Mouse (Mus musculus) cortical plate, adult 2 months (tissue): ENCODE data around the gene Plac9b. TPM values are rescaled to one million over a fixed set of nuclear protein-coding genes. Genes with fewer than 3 reads are reported as not detected.
"Not testable (repeated sequence)": the region's sequence is repeated elsewhere in the genome, so short reads cannot be mapped to it uniquely, and the experiment has no call there.

Experiments
- H3K27ac ChIP-seq: fragments of 200-500 bp; 2 replicates; pipeline ENCODE4 v1.5.1; 2012; ENCODE audit warnings: low read length, control low read depth, inconsistent platforms; ENCODE audit not compliant: insufficient read depth
- H3K4me1 ChIP-seq: fragments of 200-500 bp; 2 replicates; pipeline ENCODE4 v1.6.1; 2011; ENCODE audit warnings: low read length; ENCODE audit not compliant: control insufficient read depth, insufficient read depth
- H3K4me3 ChIP-seq: fragments of 200-500 bp; 2 replicates; pipeline ENCODE4 v1.5.1; 2011; ENCODE audit warnings: mild to moderate bottlenecking, low read length, control low read depth; ENCODE audit not compliant: insufficient read depth
- polyA plus RNA-seq: library from polyadenylated mRNA; depleted of rRNA; stranded (reverse); fragments of >200 nt; gene quantifications from 2 replicates; pipeline ENCODE4 v1.2.3, GENCODE M21; 2012; rRNA removed

Gene Plac9b
- polyA plus RNA-seq = 4.3 and 4.4 TPM in 2 replicates

DNA sequence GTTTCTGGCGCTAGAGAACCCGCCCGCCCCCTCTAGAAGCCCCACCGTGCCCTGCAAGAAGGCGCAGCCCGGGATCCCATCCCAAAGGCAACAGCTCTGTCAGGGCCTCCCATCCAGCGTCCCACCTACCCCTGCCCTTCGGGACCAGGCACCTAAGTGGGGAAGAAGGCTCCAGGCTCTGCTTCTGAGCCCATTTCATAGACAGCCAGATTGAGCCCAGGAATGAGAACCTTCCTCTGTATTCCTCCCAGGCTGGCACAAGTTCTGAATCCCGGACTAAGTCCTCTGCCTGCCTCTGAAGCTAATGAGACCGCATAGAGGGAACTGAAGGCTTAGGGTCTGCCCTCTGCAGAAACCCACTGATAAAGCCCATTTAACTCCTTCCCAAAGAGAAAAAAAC, at the start of gene Plac9b:
Gene Plac9b, minus strand, starts transcription at position 101 of the 400 bp plus-strand sequence.
- H3K4me1 ChIP-seq, H3K4me3 ChIP-seq, H3K27ac ChIP-seq: not testable (repeated sequence)

DNA sequence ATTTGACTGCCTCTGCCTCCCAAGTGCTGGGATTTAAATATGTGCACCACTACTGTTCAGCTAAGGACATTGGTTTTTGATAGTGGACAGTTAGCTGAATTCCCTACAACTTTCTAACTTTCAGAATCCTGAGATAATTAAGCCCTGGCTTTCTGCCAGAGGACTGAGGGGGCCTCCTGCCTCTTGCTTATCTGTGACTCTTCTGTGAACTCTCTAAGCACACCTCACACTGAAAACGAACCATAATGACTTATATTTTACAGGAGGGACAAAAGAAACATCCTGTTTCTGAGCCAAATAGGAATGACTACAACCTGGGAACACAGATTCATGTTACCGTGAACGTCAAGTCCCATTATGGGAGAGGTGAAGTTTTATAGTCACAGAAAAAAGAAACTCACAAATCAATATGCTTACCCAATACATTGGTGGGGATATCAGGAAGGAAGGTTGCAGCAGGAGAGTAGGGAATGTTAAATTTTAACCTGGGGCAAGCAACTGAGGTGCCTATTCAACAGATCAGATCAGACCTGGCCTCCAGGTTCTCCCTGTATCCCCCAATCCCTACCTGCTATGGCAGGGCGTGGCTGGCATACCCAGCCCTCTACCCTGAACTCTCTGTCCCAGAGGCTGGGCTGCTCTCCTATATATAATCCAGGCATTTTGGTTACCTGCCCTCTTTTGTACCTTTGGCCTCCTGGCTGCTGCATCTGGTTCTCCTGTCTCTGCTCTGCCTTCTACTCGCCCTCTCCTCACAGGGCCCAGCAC, 34.1 kb upstream of the Plac9b start:
- not testable (repeated sequence) for H3K27ac ChIP-seq, H3K4me1 ChIP-seq, H3K4me3 ChIP-seq

DNA sequence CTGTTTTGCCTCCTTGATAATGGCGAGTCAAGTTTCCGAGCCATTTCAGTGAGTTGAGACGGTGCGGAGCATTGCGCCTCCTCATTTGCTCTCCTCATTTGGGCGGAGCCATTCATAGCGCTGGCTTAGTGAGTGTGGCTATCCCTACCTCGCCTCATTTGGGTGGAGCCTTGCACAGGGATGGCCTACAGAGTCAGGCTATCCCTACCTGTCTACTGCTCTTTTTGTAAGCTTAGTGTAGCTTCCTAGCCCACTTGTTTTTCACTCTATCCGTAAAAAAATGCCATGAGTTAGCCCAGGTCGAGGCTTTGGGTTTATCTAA, 24.6 kb upstream of the Plac9b start, which contains the start of gene Tmem254b:
Gene Tmem254b, minus strand, starts transcription at position 116 of the 322 bp plus-strand sequence.
- not testable (repeated sequence) for H3K4me3 ChIP-seq, H3K4me1 ChIP-seq, H3K27ac ChIP-seq

DNA sequence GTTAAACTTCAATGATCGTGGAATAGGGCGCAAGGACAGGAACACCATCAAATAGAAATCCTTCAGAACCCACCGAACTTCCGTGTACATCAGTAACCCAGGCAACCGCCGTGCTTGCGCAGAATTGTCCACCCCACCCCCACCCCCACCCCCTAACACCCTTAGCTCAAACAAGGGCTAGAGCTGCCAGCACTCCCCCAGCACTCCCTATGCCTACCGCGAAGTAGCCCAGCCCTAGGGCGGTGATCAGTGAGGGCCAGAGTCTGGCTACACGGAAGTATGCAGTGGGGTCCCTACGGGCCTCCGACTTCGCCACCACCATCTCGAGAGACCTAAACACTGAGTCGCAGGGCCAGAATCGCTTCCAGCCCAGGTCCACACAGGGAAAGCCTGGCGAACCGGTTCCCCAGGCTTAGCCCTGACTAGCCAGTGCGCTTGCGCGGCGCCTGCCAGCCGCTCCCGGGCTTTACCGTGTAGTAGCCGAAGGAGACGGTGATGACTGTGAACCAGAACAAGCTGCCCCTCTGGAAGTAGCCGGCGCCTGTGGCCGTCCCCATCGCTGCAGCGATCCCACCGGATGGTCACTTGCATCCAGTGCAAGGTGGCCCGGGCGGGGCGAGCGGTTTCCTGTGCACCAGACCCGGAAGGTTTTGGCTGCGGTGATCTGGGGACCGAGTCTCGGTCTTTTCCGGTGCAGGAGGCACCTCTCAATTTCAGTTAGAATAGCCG, 24.1 kb upstream of the Plac9b start:
- H3K4me1 ChIP-seq, H3K4me3 ChIP-seq, H3K27ac ChIP-seq: not testable (repeated sequence)

DNA sequence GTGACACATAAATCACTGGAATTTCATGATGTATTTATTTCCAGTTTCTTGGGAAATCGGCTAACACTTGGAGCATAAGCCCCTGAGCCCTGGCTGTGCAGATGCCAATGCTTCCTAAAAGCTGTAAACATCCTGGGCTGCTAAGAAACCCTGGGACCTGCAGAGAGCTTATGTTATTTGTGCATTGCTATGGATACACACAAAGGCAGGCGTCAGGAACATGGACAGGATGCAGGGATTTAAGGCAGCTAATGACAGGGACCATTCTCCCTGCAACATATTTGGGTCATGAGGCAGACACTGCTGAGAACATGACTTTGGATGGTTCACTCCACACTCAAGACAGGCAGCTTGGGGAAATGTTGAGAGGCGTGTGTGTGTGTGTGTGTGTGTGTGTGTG, 15.6 kb upstream of the Plac9b start:
- not testable (repeated sequence) for H3K4me3 ChIP-seq, H3K27ac ChIP-seq, H3K4me1 ChIP-seq

DNA sequence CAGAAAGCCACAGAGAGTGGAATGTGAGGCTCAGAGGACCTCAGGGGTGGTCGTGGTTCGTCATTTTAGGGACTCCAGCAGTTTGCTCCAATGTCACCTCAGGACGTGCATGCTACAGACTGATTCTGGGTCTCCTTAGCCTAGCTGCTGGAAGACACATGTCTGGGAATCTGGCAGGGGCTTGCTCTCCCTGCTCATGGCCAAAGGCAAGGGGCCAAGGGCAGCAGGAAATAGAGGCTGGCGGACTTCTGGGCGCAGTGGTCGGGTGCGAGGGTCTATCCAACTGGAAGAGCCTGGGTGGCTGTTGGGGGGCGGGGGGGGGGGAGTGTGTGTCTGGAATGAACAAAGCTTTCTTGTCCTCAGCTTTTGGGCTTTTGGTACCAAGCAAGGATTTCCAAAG, 6.1 kb upstream of the Plac9b start:
- not testable (repeated sequence) for H3K4me3 ChIP-seq, H3K27ac ChIP-seq, H3K4me1 ChIP-seq

DNA sequence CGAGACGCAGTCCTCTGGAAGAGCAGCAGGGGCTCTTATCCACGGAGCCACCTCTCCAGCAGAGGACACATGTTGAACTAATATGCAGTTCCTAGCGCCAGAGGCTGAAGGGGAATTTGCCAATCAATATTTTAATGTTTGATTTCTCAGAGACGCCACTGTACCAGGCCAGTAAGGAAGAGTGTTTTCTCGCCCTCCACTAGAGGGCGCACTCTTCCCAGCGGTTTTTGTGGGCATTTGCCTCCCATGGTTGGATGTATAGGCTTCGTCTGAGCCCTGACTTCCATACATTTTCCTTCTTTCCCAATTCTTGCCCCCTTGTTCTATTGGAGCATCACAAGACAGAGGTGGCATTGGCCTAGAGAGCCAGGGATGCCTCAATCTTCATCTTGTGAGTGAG, 4.4 kb upstream of the Plac9b start:
- H3K27ac ChIP-seq, H3K4me3 ChIP-seq, H3K4me1 ChIP-seq: not testable (repeated sequence)

DNA sequence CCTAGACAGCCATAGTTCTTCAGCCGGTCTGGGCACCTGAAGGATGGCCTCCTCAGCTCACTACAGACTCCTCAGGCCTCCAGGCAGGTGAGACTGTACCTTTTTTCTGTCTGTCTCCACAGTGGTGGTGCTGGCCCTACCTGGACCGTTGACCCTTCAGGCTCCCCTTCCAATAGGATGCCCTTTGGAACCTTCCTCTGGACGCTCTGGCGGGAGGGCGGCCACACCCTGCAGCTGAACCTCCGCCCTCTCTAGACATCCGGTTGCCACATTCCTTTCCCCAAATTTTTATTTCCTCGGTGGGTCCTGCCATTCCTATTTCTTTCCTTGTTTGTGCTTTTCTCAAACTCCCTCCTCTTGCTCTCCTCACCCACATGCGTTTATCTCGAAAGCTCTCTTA, 620 bp downstream of the Plac9b start:
- not testable (repeated sequence) for H3K4me1 ChIP-seq, H3K4me3 ChIP-seq, H3K27ac ChIP-seq

DNA sequence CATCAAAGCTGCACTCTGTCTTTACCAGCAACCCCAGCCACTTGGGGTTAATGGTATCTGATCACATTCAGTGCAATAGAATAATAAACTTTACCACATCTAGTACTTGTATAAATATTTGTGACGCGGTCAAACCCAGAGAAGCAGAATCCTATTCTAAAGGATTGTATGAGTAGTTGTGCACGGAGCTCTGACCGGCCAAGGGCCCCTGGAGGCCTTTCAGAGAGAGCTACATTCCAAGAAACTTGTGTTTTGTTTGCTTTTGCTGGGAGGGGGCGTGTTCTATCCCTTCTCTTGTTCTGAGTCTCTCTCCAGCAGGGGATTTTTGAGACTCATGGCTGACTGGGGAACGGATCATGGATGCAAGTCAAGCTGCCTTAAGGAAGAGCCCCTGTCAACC, 7.3 kb downstream of the Plac9b start:
- not testable (repeated sequence) for H3K27ac ChIP-seq, H3K4me3 ChIP-seq, H3K4me1 ChIP-seq

DNA sequence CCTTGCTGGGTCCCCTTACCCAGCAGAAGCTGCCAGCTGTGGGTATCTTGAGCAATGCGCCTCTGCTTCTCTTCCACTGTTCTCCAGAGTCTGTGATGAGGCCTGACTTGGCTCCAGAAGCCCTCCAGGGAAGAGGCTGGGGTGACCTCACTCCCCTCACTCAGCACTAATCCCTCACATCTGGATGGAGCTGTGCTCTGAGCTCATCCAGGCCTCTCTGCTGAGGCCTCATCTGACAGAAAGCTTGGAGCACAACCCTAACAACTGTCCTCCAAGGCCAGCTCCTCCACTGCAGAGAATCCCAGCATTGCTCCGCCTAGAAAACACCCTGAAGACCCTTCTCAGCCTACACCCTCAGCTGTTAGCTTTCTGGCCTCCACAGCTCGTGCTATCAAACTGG, 8.3 kb downstream of the Plac9b start:
- not testable (repeated sequence) for H3K4me1 ChIP-seq, H3K4me3 ChIP-seq, H3K27ac ChIP-seq

DNA sequence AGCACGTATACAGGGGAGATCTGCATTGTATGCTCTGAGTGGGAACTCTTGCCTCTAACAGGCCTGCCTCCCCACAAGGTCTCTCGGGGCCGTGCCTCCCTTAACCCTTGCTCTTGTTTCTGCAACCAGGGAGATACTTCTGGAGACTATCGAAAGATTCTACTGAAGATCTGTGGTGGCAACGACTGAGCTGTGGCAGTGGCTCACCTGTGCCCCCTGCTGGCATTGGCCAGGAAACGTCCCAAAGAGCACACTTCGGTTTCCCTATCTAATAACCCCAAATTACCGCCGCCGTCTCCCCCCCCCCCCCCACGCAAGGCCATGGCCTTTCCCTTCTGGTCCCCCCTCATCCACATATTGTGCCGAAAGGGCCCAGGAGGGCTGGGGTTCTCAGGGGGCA, 17.0 kb downstream of the Plac9b start:
- H3K4me1 ChIP-seq, H3K27ac ChIP-seq: not testable (repeated sequence)

DNA sequence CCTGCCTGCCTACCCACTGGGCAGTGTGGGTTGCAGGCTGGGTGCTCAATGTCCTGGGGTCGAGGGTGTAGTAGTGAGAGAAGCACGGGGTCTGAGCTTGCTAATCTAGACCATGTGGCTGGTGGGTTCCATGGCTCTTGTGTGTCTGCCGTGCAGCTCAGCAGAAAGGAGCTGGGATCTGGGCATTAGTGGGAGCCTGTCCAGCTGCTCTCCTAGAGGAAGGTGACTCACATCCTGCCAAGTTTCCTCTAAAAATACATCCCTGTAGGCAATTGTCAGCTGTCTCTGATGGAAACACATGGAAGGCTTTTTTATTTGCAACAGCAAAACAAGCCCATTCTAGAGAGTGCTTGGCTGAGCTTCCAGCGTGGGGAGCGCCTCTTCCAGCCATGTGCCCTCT, 19.9 kb downstream of the Plac9b start:
- not testable (repeated sequence) for H3K4me3 ChIP-seq, H3K27ac ChIP-seq, H3K4me1 ChIP-seq

More for the DNA sequence above, 17.0 kb downstream of the Plac9b start:
- not testable (repeated sequence) for H3K4me3 ChIP-seq

DNA sequence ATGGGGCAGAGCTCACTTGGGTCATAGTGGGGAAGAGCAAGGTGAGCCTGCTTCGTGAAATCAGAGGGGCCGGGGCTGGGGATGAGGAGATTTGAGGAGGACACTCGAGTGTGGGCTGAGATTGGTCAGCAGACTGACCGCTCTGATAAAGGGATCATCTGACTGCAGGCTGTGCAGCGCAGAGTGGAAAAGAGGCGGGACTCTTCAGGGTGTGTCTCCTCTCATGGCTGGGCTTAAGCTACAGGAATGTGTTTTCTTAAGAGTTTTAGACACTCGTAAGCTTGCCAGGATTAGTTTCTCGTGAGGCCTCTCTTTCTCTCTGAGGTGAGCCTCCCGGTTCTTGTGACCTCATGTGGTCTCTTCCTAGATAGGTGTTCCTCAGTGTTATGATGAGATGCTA, 21.1 kb downstream of the Plac9b start:
- H3K4me3 ChIP-seq, H3K27ac ChIP-seq, H3K4me1 ChIP-seq: not testable (repeated sequence)

DNA sequence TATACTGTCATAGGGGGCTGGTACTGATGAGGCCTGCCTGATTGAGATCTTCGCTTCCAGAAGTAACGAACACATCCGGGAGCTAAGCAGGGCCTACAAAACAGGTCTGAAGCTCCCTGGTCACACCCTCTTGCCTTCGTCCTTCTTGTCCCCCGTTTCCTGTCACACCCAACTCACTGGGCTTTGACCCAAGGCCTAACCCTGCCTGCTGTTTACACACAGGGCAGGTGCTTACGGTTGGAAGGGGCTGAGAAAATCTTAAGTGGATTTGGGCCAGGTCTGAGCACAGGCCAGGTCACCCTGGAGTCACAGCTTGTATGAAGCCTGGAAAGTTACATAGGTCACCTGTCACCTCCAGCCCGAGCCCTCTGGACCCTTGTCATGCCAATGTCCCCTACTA, 26.2 kb downstream of the Plac9b start:
- not testable (repeated sequence) for H3K4me3 ChIP-seq, H3K27ac ChIP-seq, H3K4me1 ChIP-seq

DNA sequence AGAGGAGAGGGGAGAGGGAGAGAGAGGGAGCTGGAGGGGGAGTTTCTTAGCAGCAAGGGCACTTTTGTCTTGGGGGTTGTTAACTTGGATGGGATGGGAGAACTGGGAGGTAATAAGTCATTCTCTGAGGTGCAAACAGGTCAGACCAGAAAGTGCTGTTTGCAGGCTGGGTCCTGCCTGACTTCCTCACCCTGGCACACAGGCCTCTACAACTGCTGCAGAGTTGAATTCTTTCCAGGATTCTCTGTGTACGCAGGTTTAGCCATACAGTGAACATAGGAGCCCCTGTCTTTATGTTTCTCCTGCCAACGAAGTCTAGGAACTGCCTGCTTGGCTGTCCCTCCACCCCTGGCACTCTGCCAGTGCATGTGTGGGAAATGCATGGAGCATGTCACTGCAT, 35.2 kb downstream of the Plac9b start:
- H3K4me3 ChIP-seq, H3K27ac ChIP-seq, H3K4me1 ChIP-seq: not testable (repeated sequence)

DNA sequence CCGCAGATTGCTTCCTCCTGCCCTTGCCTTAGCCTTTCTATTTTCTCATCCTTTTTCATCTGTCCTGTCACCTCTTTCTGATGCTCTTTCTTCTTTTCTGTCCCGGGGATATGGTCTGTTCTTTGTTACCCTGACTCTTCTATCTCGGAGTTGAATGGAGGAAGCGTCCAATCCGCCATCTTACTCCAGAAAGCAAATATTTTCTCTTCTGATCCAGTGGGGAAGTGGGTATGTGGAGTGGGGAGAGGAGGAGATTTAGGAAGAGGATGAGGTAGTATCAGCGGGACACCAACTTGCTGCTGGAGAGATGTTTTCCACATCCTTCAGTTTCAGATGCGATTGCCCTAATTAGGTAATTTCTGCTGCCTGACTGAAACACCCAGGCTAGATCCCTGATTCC, 63.2 kb downstream of the Plac9b start:
- H3K27ac ChIP-seq, H3K4me3 ChIP-seq, H3K4me1 ChIP-seq: not testable (repeated sequence)
